Mouse (Mus musculus) kidney, postnatal 25 days (tissue): ENCODE measurements at regions not wholly inside any gene's neighbourhood (a gene's known extent, or its start where the extent isn't known, plus 50 kb on each side); places are given as distances from the start of the nearest gene placed in this dataset.

Experiments used
- DNase-seq, 2 experiments: peaks; one replicate each; pipeline ENCODE4 v3.0.0; 2021; ENCODE audit warnings: mixed read lengths in 2 of 2

- DNase-seq: peak; percentile 9 to 38
Measured at GRCm38 (mm10) chr6:10970587-10971138, 936.6 kb downstream of the Ndufa4 start.

- no peak for DNase-seq
Measured at GRCm38 (mm10) chr6:10969841-10970536, 937.3 kb downstream of the Ndufa4 start.

- no peak for DNase-seq
Measured at GRCm38 (mm10) chr6:10943545-10943944, 963.8 kb downstream of the Ndufa4 start.

GRCm38 (mm10) chr6:10941470-10941869 is 965.8 kb downstream of the Ndufa4 start:
- DNase-seq: no peak
